Mouse (Mus musculus) heart, embryonic 16.5 days (tissue): Measurements from ENCODE around the gene Galnt10. TPM values are rescaled to one million over a fixed set of nuclear protein-coding genes. Genes with fewer than 3 reads are reported as not detected.

Experiments
- ATAC-seq: fragments of 200-750 bp; cut with Nextera tagmentation; replicated peaks from 2 replicates; pipeline ENCODE4 v1.8.0; 2017; ENCODE audit warnings: moderate number of reproducible peaks; ENCODE audit not compliant: insufficient read depth, low FRiP score; ENCODE audit errors: extremely low read depth
- H3K27ac ChIP-seq: fragments of 300-500 bp; sonication (generic); 2 replicates; pipeline ENCODE4 v1.5.1; 2014; ENCODE audit warnings: mild to moderate bottlenecking, low read length, control low read depth, moderate library complexity
- H3K27me3 ChIP-seq: fragments of 300-500 bp; sonication (generic); 2 replicates; pipeline ENCODE4 v1.6.1; 2014; ENCODE audit warnings: low read length, mixed read lengths; ENCODE audit not compliant: control insufficient read depth, insufficient read depth
- H3K36me3 ChIP-seq: fragments of 300-500 bp; sonication (generic); 2 replicates; pipeline ENCODE4 v1.6.1; 2014; ENCODE audit not compliant: control insufficient read depth, insufficient read depth
- H3K4me1 ChIP-seq: fragments of 300-500 bp; sonication (generic); 2 replicates; pipeline ENCODE4 v1.6.1; 2014; ENCODE audit warnings: low read length, mixed read lengths; ENCODE audit not compliant: control insufficient read depth, insufficient read depth
- H3K4me2 ChIP-seq: fragments of 300-500 bp; sonication (generic); 2 replicates; pipeline ENCODE4 v1.6.1; 2014; ENCODE audit warnings: low read depth, mild to moderate bottlenecking, control low read depth, low read length
- H3K4me3 ChIP-seq: fragments of 300-500 bp; sonication (generic); 2 replicates; pipeline ENCODE4 v1.5.1; 2014; ENCODE audit warnings: mild to moderate bottlenecking, control low read depth, low read length
- H3K9ac ChIP-seq: fragments of 300-500 bp; sonication (generic); 2 replicates; pipeline ENCODE4 v1.6.1; 2014; ENCODE audit warnings: low read length, control low read depth
- H3K9me3 ChIP-seq: fragments of 300-500 bp; sonication (generic); replicated peaks from 2 replicates; pipeline ENCODE4 v1.6.1; 2016; ENCODE audit warnings: low read length; ENCODE audit not compliant: control insufficient read depth
- WGBS: fragments of 180-500 bp; shearing (Covaris S2); extraction: QIAGEN DNeasy Blood & Tissue Kit; methylation state at CpG from one replicate; pipeline ENCODE4 v1.1.7; 2014; 5-methylcytosine and 5-hydroxymethylcytosine counted together
- polyA plus RNA-seq: library from polyadenylated mRNA; unstranded; fragments of >200 nt; fragmentation: Nextera tagmentation; extraction: Ambion mirVana; gene quantifications from 2 replicates; pipeline ENCODE4 v1.2.1, GENCODE M21; 2015

The Galnt10 gene
- polyA plus RNA-seq, 1 experiment from 2014 or later, result 9.3 TPM

- no peak overlapping the region for H3K9ac ChIP-seq
- peaks cover 7% of the 10 kb centered on the region for H3K4me1 ChIP-seq
- no peaks in the 10 kb centered on the region for H3K9me3 ChIP-seq
- no peaks in the 10 kb centered on the region for H3K27me3 ChIP-seq
- WGBS, result 65% methylated on average over 6 of the region's 6 CpGs
- no peaks in the 10 kb centered on the region for H3K36me3 ChIP-seq
- no peak overlapping the region for H3K4me3 ChIP-seq
- no peak overlapping the region for H3K4me2 ChIP-seq
- H3K27ac ChIP-seq, result no peak overlapping the region
- no peak for ATAC-seq
Measured at GRCm38 (mm10) chr11:57795086-57795485, 149.8 kb downstream of the Galnt10 start.

GRCm38 (mm10) chr11:57797828-57798227 lies 152.6 kb downstream of the Galnt10 start:
- H3K9ac ChIP-seq, result no peak overlapping the region
- H3K27ac ChIP-seq, result no peak overlapping the region
- H3K4me3 ChIP-seq, result no peak overlapping the region
- H3K27me3 ChIP-seq, result no peaks in the 10 kb centered on the region
- no peak overlapping the region for H3K4me2 ChIP-seq
- H3K36me3 ChIP-seq, result no peaks in the 10 kb centered on the region
- no peak for ATAC-seq
- peaks cover 16% of the 10 kb centered on the region for H3K4me1 ChIP-seq
- H3K9me3 ChIP-seq, result no peaks in the 10 kb centered on the region
- WGBS, result 76% methylated on average over 9 of the region's 9 CpGs

GRCm38 (mm10) chr11:57799456-57799855 lies 154.2 kb downstream of the Galnt10 start:
- no peak for ATAC-seq
- no peak overlapping the region for H3K4me2 ChIP-seq
- peaks cover 21% of the 10 kb centered on the region for H3K4me1 ChIP-seq
- H3K27me3 ChIP-seq, result no peaks in the 10 kb centered on the region
- H3K27ac ChIP-seq, result no peak overlapping the region
- no peak overlapping the region for H3K4me3 ChIP-seq
- no peaks in the 10 kb centered on the region for H3K9me3 ChIP-seq
- H3K9ac ChIP-seq, result no peak overlapping the region
- 83% methylated on average over 10 of the region's 10 CpGs for WGBS
- H3K36me3 ChIP-seq, result no peaks in the 10 kb centered on the region

DNA sequence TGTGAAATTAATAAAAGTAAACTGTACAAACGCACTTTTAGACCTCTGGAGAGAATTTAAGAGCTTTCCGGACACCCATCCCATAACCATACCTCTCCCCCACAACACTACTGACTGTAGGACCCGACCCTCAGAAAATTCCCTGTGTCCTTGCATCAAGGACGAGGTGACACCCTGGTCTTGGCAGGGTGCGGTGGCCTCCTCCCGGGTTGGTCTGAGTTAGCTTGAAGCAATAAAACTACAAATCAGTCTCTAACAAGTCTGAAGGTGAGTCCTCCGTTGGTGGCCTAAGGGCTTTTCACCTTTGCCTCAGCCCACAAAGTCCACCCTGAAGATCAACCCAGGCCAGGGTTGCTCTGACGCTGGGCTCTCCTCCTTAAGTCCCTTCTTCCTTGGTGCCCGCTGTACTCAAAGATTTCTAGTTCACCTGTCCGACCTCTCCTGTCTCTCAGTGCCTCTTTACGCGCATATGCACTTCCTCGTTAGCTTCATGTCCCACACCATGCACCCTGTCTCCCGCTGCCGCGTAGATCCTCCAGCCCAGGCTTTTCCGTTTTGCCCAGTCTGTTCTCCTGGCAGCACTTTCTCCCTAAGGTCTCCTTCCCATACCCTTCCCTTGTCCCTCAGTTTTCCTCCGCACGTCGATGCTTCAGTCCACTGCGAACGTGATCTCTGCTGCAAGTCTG lies 155.2 kb downstream of the Galnt10 start:
- Histone ChIP-seq H3K27ac (peak overlapping the region; percentile 90), H3K4me3 (peak overlapping the region; percentile 72), H3K9ac (peak overlapping the region; percentile 89), H3K27me3 (no peaks in the 10 kb centered on the region), H3K4me1 (peaks cover 21% of the 10 kb centered on the region), H3K4me2 (peak overlapping the region; percentile 84), H3K36me3 (no peaks in the 10 kb centered on the region), H3K9me3 (no peaks in the 10 kb centered on the region)
- 12% methylated on average over 22 of the region's 22 CpGs for WGBS
- no peak for ATAC-seq

DNA sequence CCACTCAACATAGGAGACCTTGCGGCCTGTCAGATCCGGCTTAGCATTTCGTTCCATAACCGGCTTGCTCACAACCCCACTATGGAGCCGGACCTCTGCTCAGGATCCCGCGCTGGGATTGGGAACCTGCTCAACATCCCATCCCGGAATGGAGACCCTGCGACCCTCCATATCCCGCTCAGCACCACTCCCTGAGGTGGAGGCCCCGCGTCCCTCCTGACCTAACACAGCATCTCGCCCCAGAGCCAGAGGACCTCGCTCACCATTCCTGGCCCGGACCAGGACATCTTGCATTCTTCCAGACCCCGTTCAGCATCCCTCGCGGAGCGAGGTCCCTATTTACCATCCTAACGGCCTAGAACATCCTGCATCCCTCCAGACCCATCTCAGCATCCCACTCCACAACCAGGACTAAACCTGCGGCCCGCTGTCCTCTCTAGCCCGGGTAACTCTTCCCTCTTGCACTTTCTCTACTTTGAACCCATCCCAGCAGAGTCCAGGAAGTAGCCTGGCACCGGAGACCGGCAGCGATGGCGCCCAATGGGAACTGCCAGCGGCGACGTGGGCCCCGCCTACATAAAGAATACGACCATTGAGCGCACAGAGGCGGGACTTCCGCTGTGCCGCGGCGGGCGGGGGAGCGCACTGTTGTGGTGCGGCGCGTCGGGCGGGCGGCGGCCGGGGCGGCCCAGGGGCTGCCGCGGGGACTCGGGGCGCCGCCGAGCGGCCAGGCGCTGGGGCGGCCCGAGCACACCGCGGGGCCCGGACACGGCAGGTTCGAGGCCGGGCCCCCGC lies 155.9 kb downstream of the Galnt10 start, which contains the start of gene Sap30l:
Gene Sap30l, plus strand, starts transcription at position 667 of the 795 bp plus-strand sequence.
- Histone ChIP-seq H3K4me1 (peaks cover 21% of the 10 kb centered on the region), H3K9me3 (no peaks in the 10 kb centered on the region), H3K27me3 (no peaks in the 10 kb centered on the region), H3K4me3 (peak within 1 kb of the TSS; percentile 72), H3K9ac (peak within 1 kb of the TSS; percentile 93), H3K27ac (peak within 1 kb of the TSS; percentile 90), H3K36me3 (no peaks in the 10 kb centered on the region), H3K4me2 (peak within 1 kb of the TSS; percentile 95)
- ATAC-seq, result peak; percentile 96
- under 1% methylated on average over 65 of the region's 66 CpGs for WGBS

DNA sequence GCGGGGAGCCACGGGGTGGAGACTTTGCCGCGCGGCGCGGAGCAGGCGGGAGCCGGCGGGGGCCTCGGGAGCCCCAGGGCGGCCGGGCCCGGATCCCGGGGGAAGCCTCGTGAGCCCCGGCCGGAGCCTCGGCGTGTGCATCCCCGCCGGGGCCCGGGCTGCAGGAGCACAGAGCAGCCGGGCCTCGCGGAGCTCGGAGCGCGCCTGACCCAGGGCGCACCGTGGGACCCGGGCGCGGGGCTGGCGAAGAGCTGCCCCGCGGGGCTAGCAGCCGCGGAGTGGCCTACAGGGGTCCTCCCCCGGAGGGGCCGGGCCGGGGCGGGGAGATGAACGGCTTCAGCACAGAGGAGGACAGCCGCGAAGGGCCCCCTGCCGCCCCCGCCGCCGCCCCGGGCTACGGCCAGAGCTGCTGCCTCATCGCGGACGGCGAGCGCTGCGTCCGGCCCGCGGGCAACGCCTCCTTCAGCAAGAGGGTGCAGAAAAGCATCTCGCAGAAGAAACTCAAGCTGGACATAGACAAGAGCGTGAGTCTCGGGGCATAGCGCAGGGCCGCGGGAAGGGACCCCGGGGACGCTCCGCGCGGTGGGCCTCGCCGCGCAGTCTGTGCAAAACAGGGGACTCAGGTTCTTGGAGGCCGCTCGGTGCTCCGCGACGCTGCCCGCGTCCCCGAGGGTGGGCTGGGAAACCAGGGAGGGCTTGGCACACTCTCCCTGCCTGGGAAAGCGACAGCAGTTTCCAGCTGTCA lies 156.7 kb downstream of the Galnt10 start:
- Histone ChIP-seq H3K4me3 (peak overlapping the region; percentile 72), H3K9me3 (no peaks in the 10 kb centered on the region), H3K4me1 (peaks cover 21% of the 10 kb centered on the region), H3K9ac (peak overlapping the region; percentile 93), H3K36me3 (no peaks in the 10 kb centered on the region), H3K27me3 (no peaks in the 10 kb centered on the region), H3K4me2 (peak overlapping the region; percentile 95), H3K27ac (peak overlapping the region; percentile 69)
- WGBS, result 0% methylated on average over 77 of the region's 85 CpGs
- peak; percentile 57 for ATAC-seq

GRCm38 (mm10) chr11:57802511-57802870 lies 157.2 kb downstream of the Galnt10 start:
- Histone ChIP-seq H3K27ac (peak overlapping the region; percentile 69; the same call in 1 of the 2 replicates), H3K4me3 (peak overlapping the region; percentile 72), H3K9ac (peak overlapping the region; percentile 93), H3K27me3 (no peaks in the 10 kb centered on the region), H3K4me1 (peaks cover 21% of the 10 kb centered on the region), H3K9me3 (no peaks in the 10 kb centered on the region), H3K4me2 (peak overlapping the region; percentile 95), H3K36me3 (no peaks in the 10 kb centered on the region)
- under 1% methylated on average over 18 of the region's 18 CpGs for WGBS
- ATAC-seq, result no peak

- 85% methylated on average over 3 of the region's 3 CpGs for WGBS
- Histone ChIP-seq H3K4me2 (no peak overlapping the region), H3K4me3 (no peak overlapping the region), H3K27ac (no peak overlapping the region), H3K9ac (no peak overlapping the region), H3K27me3 (no peaks in the 10 kb centered on the region), H3K4me1 (peaks cover 18% of the 10 kb centered on the region), H3K9me3 (no peaks in the 10 kb centered on the region), H3K36me3 (peaks cover 11% of the 10 kb centered on the region)
- no peak for ATAC-seq
Measured at GRCm38 (mm10) chr11:57805047-57805446, 159.8 kb downstream of the Galnt10 start.
